Mouse (Mus musculus) liver, adult (tissue): ENCODE results near the gene Gm29133.

Experiments
- GATA4 ChIP-seq: IDR thresholded peaks from 2 replicates; pipeline ENCODE4 v1.6.1; 2014; ENCODE audit warnings: mild to moderate bottlenecking, low read length; ENCODE audit not compliant: insufficient replicate concordance

The Gm29133 gene

GRCm38 (mm10) chr3:75835286-75835967 is 87.4 kb downstream of the Gm29133 start:
- no peak for TF ChIP-seq GATA4
